Mouse (Mus musculus) intestine, postnatal 0 days (tissue): Measurements from ENCODE around the gene Klhl3. TPM values are rescaled to one million over a fixed set of nuclear protein-coding genes. Genes with fewer than 3 reads are reported as not detected.

ENCODE experiments used
- ATAC-seq: fragments of 200-750 bp; cut with Nextera tagmentation; 2 replicates; pipeline ENCODE4 v1.8.0; 2017; ENCODE audit warnings: mild to moderate bottlenecking, moderate TSS enrichment, moderate library complexity
- H3K27ac ChIP-seq: fragments of 300-500 bp; sonication (generic); 2 replicates; pipeline ENCODE4 v1.5.1; 2014; ENCODE audit warnings: mild to moderate bottlenecking, low read depth, low read length, moderate library complexity
- H3K27me3 ChIP-seq: fragments of 300-500 bp; sonication (generic); replicated peaks from 2 replicates; pipeline ENCODE4 v1.6.1; 2014; ENCODE audit warnings: low read length, mixed read lengths; ENCODE audit not compliant: control insufficient read depth, insufficient read depth
- H3K36me3 ChIP-seq: fragments of 300-500 bp; sonication (generic); 2 replicates; pipeline ENCODE4 v1.6.1; 2014; ENCODE audit warnings: mild to moderate bottlenecking, moderate library complexity; ENCODE audit not compliant: control insufficient read depth, insufficient read depth
- H3K4me1 ChIP-seq: fragments of 300-500 bp; sonication (generic); replicated peaks from 2 replicates; pipeline ENCODE4 v1.6.1; 2014; ENCODE audit warnings: antibody characterized with exemption, low read length, mixed read lengths; ENCODE audit not compliant: control insufficient read depth, insufficient read depth
- H3K4me2 ChIP-seq: fragments of 300-500 bp; sonication (generic); replicated peaks from 2 replicates; pipeline ENCODE4 v1.6.1; 2014; ENCODE audit warnings: low read depth, mild to moderate bottlenecking, moderate library complexity
- H3K4me3 ChIP-seq: fragments of 300-500 bp; sonication (generic); 2 replicates; pipeline ENCODE4 v1.5.1; 2014; ENCODE audit warnings: low read depth, low read length
- H3K9ac ChIP-seq: fragments of 300-500 bp; sonication (generic); 2 replicates; pipeline ENCODE4 v1.6.1; 2014; ENCODE audit warnings: mild to moderate bottlenecking, low read depth, low read length
- H3K9me3 ChIP-seq: fragments of 300-500 bp; sonication (generic); 2 replicates; pipeline ENCODE4 v1.6.1; 2016; ENCODE audit warnings: mixed run types; ENCODE audit not compliant: control insufficient read depth
- CTCF ChIP-seq: sonication (generic); IDR thresholded peaks from 2 replicates; pipeline ENCODE4 v1.5.1; 2016; ENCODE audit warnings: low read depth, mild to moderate bottlenecking, control low read depth, antibody characterized with exemption, moderate library complexity
- WGBS: fragments of 180-500 bp; shearing (Covaris S2); extraction: QIAGEN DNeasy Blood & Tissue Kit; methylation state at CpG from one replicate; pipeline ENCODE4 v1.1.7; 2014; 5-methylcytosine and 5-hydroxymethylcytosine counted together
- polyA plus RNA-seq: library from polyadenylated mRNA; unstranded; fragments of >200 nt; fragmentation: Nextera tagmentation; extraction: Ambion mirVana; gene quantifications from 2 replicates; pipeline ENCODE4 v1.2.1, GENCODE M21; 2015

Gene Klhl3
- polyA plus RNA-seq, 1 experiment from 2014 or later: 0.74 TPM

DNA sequence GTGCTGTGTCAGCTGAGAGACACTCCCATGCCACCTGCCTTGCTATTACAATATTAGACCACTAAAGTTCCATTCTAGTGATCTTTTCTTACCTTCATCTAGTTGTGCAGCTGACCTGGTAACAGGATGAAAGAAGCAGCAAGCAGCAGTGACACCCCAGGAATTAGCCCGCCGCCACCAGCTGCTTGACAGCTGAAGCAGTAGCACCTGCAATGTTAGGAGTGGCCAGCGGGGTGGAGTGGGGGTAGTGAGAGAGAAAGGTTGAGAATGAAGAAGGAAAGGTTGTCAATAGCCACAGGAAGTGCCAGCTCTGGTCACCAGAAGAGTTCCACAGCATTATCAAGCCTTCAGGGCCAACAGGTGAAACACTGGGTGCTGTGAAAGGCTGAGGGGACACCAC, 18.3 kb upstream of the Klhl3 start:
- Histone ChIP-seq H3K27ac (no peak overlapping the region), H3K27me3 (no peaks in the 10 kb centered on the region), H3K4me1 (no peaks in the 10 kb centered on the region), H3K4me3 (no peak overlapping the region), H3K9ac (no peak overlapping the region), H3K9me3 (no peaks in the 10 kb centered on the region), H3K36me3 (no peaks in the 10 kb centered on the region), H3K4me2 (no peak overlapping the region)
- ATAC-seq: no peak
- WGBS: 27% methylated on average over 3 of the region's 3 CpGs
- TF ChIP-seq CTCF: no peak

DNA sequence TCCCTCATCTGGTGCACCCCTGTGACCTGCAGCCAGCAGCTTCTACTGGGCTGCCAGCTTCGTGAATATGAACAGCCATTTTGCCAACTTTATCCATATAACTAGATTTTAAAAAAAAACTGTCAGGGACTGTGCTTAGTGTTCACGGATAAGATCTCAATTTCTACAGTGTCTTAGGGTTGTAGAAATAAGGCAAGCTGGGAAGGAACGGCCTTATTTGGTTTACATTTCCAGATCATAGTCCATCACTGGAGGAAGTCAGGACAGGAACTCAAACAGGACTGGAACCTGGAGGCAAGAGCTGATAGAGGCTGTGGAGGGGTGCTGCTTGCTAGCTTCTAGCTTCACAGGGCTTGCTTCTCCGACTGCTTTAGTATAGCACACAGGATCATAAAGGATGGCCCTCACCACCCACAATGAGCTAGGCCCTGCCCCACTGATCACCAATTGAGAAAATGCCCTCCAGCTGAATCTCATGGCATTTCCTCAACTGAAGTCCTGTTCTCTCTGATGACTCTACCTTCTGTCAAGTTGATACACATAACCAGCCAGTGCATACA, 16.4 kb upstream of the Klhl3 start:
- WGBS: 17% methylated on average over 4 of the region's 4 CpGs

DNA sequence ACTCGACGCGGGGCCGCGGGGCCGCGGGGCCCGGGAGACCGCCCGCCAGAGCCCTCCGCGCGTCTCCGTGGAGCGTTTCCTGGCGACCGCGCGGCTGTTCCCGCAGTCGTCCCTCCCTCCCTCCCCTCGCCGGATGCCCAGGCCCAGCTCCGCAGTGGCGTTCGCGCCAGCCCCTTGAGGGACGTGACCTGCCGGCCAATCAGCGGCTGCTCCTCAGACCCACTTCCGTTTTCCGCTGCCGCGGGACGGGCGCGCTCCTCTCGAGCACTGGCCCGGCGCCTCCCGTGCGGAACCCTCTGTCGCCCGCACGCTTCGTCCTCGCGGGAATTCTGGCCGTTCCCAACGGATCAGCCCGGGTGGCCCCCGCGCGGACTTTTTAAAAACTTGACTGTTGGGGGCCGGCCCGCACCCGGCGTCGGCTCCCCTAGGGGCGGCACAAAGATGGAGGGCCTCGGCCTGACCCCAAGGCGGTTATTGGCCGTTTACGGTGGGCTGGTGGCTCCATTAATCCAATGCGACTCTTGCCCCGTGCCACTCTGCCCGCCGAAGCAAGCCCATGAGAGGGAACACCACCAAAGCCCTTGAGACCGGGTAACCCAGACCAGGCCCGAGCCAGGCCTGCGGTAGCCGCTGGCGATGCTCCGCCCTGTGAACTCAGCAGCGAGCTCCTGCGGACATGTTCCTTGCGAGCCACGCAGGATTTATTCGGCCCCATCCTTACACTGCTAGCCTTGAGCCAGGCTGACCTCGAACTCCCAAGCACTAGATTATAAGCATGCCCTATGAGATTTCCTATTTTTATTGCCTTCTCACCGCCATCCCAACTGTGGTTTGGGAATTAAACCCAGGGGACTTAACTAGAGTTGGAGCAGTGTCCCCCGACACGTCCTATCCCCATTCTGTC, 15.6 kb upstream of the Klhl3 start:
- Histone ChIP-seq H3K4me1 (no peaks in the 10 kb centered on the region), H3K9ac (peak overlapping the region; percentile 92), H3K9me3 (no peaks in the 10 kb centered on the region), H3K4me2 (peak overlapping the region; percentile 69), H3K27ac (peak overlapping the region; percentile 99), H3K36me3 (no peaks in the 10 kb centered on the region), H3K27me3 (no peaks in the 10 kb centered on the region), H3K4me3 (peak overlapping the region; percentile 67)
- WGBS: under 1% methylated on average over 75 of the region's 83 CpGs
- peak; percentile 96 for ATAC-seq
- TF ChIP-seq CTCF: 0 out of 2 replicates have a peak, but pooled peaks have one; percentile 1

More for the DNA sequence above, 16.4 kb upstream of the Klhl3 start:
- ATAC-seq: no peak
- H3K27me3 ChIP-seq: no peaks in the 10 kb centered on the region
- H3K4me1 ChIP-seq: no peaks in the 10 kb centered on the region
- TF ChIP-seq CTCF: no peak
- no peaks in the 10 kb centered on the region for H3K9me3 ChIP-seq
- peak overlapping the region; percentile 69 for H3K4me2 ChIP-seq
- H3K9ac ChIP-seq: 0 out of 2 replicates have a peak overlapping the region, but pooled peaks have one; percentile 92
- peak overlapping the region; percentile 67; the same call in 1 of the 2 replicates for H3K4me3 ChIP-seq
- H3K36me3 ChIP-seq: no peaks in the 10 kb centered on the region
- H3K27ac ChIP-seq: peak overlapping the region; percentile 99; the same call in 1 of the 2 replicates

DNA sequence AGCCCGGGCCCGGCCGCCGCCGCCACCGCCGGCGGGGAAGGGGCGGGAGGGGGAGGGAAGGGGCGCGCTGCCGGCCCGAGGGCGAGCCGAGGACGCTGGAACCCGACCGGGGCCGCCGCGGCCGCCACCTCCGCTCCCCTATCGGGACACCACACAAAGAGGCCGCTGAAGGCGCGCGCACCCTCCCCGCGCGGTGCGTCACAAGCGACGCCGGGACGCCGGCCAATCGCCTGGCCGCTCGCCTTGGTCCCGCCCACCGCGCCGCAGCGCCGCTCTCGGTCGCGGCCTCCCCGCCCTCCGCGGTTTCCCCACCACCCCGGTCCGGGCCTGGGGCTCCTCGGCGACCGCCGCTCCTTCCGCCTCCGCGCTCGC, 15.0 kb upstream of the Klhl3 start, which contains the start of gene Hnrnpa0:
TSS of gene Hnrnpa0 (minus strand) at position 161 of the 372 bp plus-strand sequence.
- WGBS: under 1% methylated on average over 41 of the region's 62 CpGs
- peak within 1 kb of the TSS; percentile 92 for H3K9ac ChIP-seq
- peak; percentile 94 for ATAC-seq
- H3K27ac ChIP-seq: peak within 1 kb of the TSS; percentile 99
- H3K9me3 ChIP-seq: no peaks in the 10 kb centered on the region
- peak within 1 kb of the TSS; percentile 69 for H3K4me2 ChIP-seq
- no peaks in the 10 kb centered on the region for H3K36me3 ChIP-seq
- no peaks in the 10 kb centered on the region for H3K4me1 ChIP-seq
- TF ChIP-seq CTCF: no peak
- peak within 1 kb of the TSS; percentile 67 for H3K4me3 ChIP-seq
- H3K27me3 ChIP-seq: no peaks in the 10 kb centered on the region

DNA sequence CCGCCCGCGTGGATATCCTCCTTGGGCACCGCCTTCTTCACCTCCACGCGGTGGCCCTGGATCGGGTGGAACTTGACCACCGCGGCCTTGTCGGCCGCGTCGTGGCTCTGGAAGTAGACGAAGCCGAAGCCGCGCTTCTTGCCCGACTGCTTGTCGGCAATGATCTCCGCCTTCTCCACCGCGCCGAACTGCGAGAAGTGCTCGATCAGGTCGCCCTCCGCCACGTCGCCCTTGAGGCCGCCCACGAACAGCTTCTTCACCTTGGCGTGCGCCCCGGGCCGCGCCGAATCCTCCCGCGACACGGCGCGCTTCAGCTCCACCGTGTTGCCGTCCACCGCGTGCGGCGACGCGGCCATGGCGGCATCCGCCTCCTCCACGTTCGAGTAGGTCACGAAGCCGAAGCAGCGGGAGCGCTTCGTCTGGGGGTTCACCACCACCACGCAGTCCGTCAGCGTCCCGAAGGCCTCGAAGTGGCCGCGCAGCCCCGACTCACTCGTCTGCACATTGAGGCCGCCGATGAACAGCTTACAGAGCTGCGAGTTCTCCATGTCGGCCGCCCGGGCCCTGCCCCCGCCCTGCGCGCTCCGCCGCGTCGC, 14.5 kb upstream of the Klhl3 start:
- peak overlapping the region; percentile 92 for H3K9ac ChIP-seq
- no peak for TF ChIP-seq CTCF
- ATAC-seq: peak; percentile 17; the same call in 1 of the 2 replicates
- under 1% methylated on average over 81 of the region's 81 CpGs for WGBS
- no peaks in the 10 kb centered on the region for H3K4me1 ChIP-seq
- H3K4me2 ChIP-seq: peak overlapping the region; percentile 69
- no peaks in the 10 kb centered on the region for H3K36me3 ChIP-seq
- H3K4me3 ChIP-seq: peak overlapping the region; percentile 67
- peak overlapping the region; percentile 99 for H3K27ac ChIP-seq
- H3K9me3 ChIP-seq: no peaks in the 10 kb centered on the region
- H3K27me3 ChIP-seq: no peaks in the 10 kb centered on the region
